Mouse (Mus musculus): ENCODE measurements around the gene Msh5. TPM values are rescaled to one million over a fixed set of nuclear protein-coding genes. Genes with fewer than 3 reads are reported as not detected.

Msh5 gene
- polyA plus RNA-seq, 1 experiment from 2014 or later, result 5.2 TPM

Other genes starting within 250 kb of the Msh5 start
- not detected in 2 replicates for gene Cyp21a1, start 242.2 kb downstream of the Msh5 start, polyA plus RNA-seq (2016; fragmentation: Nextera tagmentation; extraction: Ambion mirVana)
- gene Stk19, start 209.8 kb downstream of the Msh5 start, polyA plus RNA-seq (2016; fragmentation: Nextera tagmentation; extraction: Ambion mirVana), result 23.3 and 28.6 TPM in 2 replicates
- gene Dxo, start 209.7 kb downstream of the Msh5 start, polyA plus RNA-seq (2016; fragmentation: Nextera tagmentation; extraction: Ambion mirVana), result 77.5 and 83.5 TPM in 2 replicates
- gene Skiv2l, start 196.5 kb downstream of the Msh5 start, polyA plus RNA-seq (2016; fragmentation: Nextera tagmentation; extraction: Ambion mirVana), result 57.5 and 65.0 TPM in 2 replicates
- gene Nelfe, start 196.4 kb downstream of the Msh5 start, polyA plus RNA-seq (2016; fragmentation: Nextera tagmentation; extraction: Ambion mirVana), result 151 and 155 TPM in 2 replicates
- 2.1 and 2.5 TPM in 2 replicates for gene Cfb, start 184.2 kb downstream of the Msh5 start, polyA plus RNA-seq (2016; fragmentation: Nextera tagmentation; extraction: Ambion mirVana)
- 6.2 and 6.3 TPM in 2 replicates for gene Zbtb12, start 167.3 kb downstream of the Msh5 start, polyA plus RNA-seq (2016; fragmentation: Nextera tagmentation; extraction: Ambion mirVana)
- gene Gm20547, start 164.7 kb downstream of the Msh5 start, polyA plus RNA-seq (2016; fragmentation: Nextera tagmentation; extraction: Ambion mirVana), result 0.06 TPM in 1 of 2 replicates, not detected in the other
- gene C2, start 148.5 kb downstream of the Msh5 start, polyA plus RNA-seq (2016; fragmentation: Nextera tagmentation; extraction: Ambion mirVana), result 0.29 and 0.40 TPM in 2 replicates
- 109 and 116 TPM in 2 replicates for gene Ehmt2, start 148.3 kb downstream of the Msh5 start, polyA plus RNA-seq (2016; fragmentation: Nextera tagmentation; extraction: Ambion mirVana)
- not detected in 2 replicates for gene Slc44a4, start 132.3 kb downstream of the Msh5 start, polyA plus RNA-seq (2016; fragmentation: Nextera tagmentation; extraction: Ambion mirVana)
- 14.6 and 16.1 TPM in 2 replicates for gene Neu1, start 115.5 kb downstream of the Msh5 start, polyA plus RNA-seq (2016; fragmentation: Nextera tagmentation; extraction: Ambion mirVana)
- gene Hspa1b, start 87.5 kb downstream of the Msh5 start, polyA plus RNA-seq (2016; fragmentation: Nextera tagmentation; extraction: Ambion mirVana), result 0.08 and 0.14 TPM in 2 replicates
- gene Gm20481, start 76.8 kb downstream of the Msh5 start, polyA plus RNA-seq (2016; fragmentation: Nextera tagmentation; extraction: Ambion mirVana), result not detected in 2 replicates
- 1.1 and 1.4 TPM in 2 replicates for gene Hspa1a, start 74.6 kb downstream of the Msh5 start, polyA plus RNA-seq (2016; fragmentation: Nextera tagmentation; extraction: Ambion mirVana)
- gene Hspa1l, start 74.0 kb downstream of the Msh5 start, polyA plus RNA-seq (2016; fragmentation: Nextera tagmentation; extraction: Ambion mirVana), result 0.58 and 0.85 TPM in 2 replicates
- gene Lsm2, start 64.9 kb downstream of the Msh5 start, polyA plus RNA-seq (2016; fragmentation: Nextera tagmentation; extraction: Ambion mirVana), result 320 and 365 TPM in 2 replicates
- gene Vars, start 45.8 kb downstream of the Msh5 start, polyA plus RNA-seq (2016; fragmentation: Nextera tagmentation; extraction: Ambion mirVana), result 222 and 267 TPM in 2 replicates
- gene Vwa7, start 30.2 kb downstream of the Msh5 start, polyA plus RNA-seq (2016; fragmentation: Nextera tagmentation; extraction: Ambion mirVana), result 0.15 and 0.23 TPM in 2 replicates
- 1.2 and 1.4 TPM in 2 replicates for gene Sapcd1, start 18.7 kb downstream of the Msh5 start, polyA plus RNA-seq (2016; fragmentation: Nextera tagmentation; extraction: Ambion mirVana)
- 174 and 186 TPM in 2 replicates for gene Clic1, start 3.2 kb upstream of the Msh5 start, polyA plus RNA-seq (2016; fragmentation: Nextera tagmentation; extraction: Ambion mirVana)
- gene Ddah2, start 12.3 kb upstream of the Msh5 start, polyA plus RNA-seq (2016; fragmentation: Nextera tagmentation; extraction: Ambion mirVana), result 453 and 568 TPM in 2 replicates
- gene Ly6g6c, start 18.6 kb upstream of the Msh5 start, polyA plus RNA-seq (2016; fragmentation: Nextera tagmentation; extraction: Ambion mirVana), result not detected in 2 replicates
- gene Mpig6b, start 19.4 kb upstream of the Msh5 start, polyA plus RNA-seq (2016; fragmentation: Nextera tagmentation; extraction: Ambion mirVana), result 0.36 and 0.46 TPM in 2 replicates
- 0.81 and 0.95 TPM in 2 replicates for gene Ly6g6e, start 30.2 kb upstream of the Msh5 start, polyA plus RNA-seq (2016; fragmentation: Nextera tagmentation; extraction: Ambion mirVana)
- 0.80 and 1.1 TPM in 2 replicates for gene Ly6g6d, start 31.3 kb upstream of the Msh5 start, polyA plus RNA-seq (2016; fragmentation: Nextera tagmentation; extraction: Ambion mirVana)
- 0.56 and 0.66 TPM in 2 replicates for gene Ly6g6f, start 38.9 kb upstream of the Msh5 start, polyA plus RNA-seq (2016; fragmentation: Nextera tagmentation; extraction: Ambion mirVana)
- gene Abhd16a, start 42.5 kb upstream of the Msh5 start, polyA plus RNA-seq (2016; fragmentation: Nextera tagmentation; extraction: Ambion mirVana), result 53.3 and 63.6 TPM in 2 replicates
- gene Ly6g5c, start 61.5 kb upstream of the Msh5 start, polyA plus RNA-seq (2016; fragmentation: Nextera tagmentation; extraction: Ambion mirVana), result not detected in 2 replicates
- 1.4 and 1.7 TPM in 2 replicates for gene Ly6g5b, start 68.7 kb upstream of the Msh5 start, polyA plus RNA-seq (2016; fragmentation: Nextera tagmentation; extraction: Ambion mirVana)
- 33.9 and 35.8 TPM in 2 replicates for gene Gpank1, start 74.7 kb upstream of the Msh5 start, polyA plus RNA-seq (2016; fragmentation: Nextera tagmentation; extraction: Ambion mirVana)
- 299 and 317 TPM in 2 replicates for gene Csnk2b, start 75.3 kb upstream of the Msh5 start, polyA plus RNA-seq (2016; fragmentation: Nextera tagmentation; extraction: Ambion mirVana)
- 8.4 and 8.5 TPM in 2 replicates for gene D17H6S53E, start 79.6 kb upstream of the Msh5 start, polyA plus RNA-seq (2016; fragmentation: Nextera tagmentation; extraction: Ambion mirVana)
- gene Apom, start 85.3 kb upstream of the Msh5 start, polyA plus RNA-seq (2016; fragmentation: Nextera tagmentation; extraction: Ambion mirVana), result 0.39 and 0.56 TPM in 2 replicates
- gene Bag6, start 88.4 kb upstream of the Msh5 start, polyA plus RNA-seq (2016; fragmentation: Nextera tagmentation; extraction: Ambion mirVana), result 74.2 and 74.7 TPM in 2 replicates
- gene Prrc2a, start 118.2 kb upstream of the Msh5 start, polyA plus RNA-seq (2016; fragmentation: Nextera tagmentation; extraction: Ambion mirVana), result 213 and 229 TPM in 2 replicates
- gene Aif1, start 129.3 kb upstream of the Msh5 start, polyA plus RNA-seq (2016; fragmentation: Nextera tagmentation; extraction: Ambion mirVana), result 1.5 and 1.8 TPM in 2 replicates
- gene Lst1, start 141.7 kb upstream of the Msh5 start, polyA plus RNA-seq (2016; fragmentation: Nextera tagmentation; extraction: Ambion mirVana), result 1.6 and 2.0 TPM in 2 replicates
- gene Ltb, start 147.7 kb upstream of the Msh5 start, polyA plus RNA-seq (2016; fragmentation: Nextera tagmentation; extraction: Ambion mirVana), result 0.38 and 0.45 TPM in 2 replicates
- gene Tnf, start 155.3 kb upstream of the Msh5 start, polyA plus RNA-seq (2016; fragmentation: Nextera tagmentation; extraction: Ambion mirVana), result 0.14 TPM in 1 of 2 replicates, not detected in the other
- not detected in 2 replicates for gene Lta, start 158.6 kb upstream of the Msh5 start, polyA plus RNA-seq (2016; fragmentation: Nextera tagmentation; extraction: Ambion mirVana)
- 0.30 and 0.33 TPM in 2 replicates for gene Gm16181, start 174.1 kb upstream of the Msh5 start, polyA plus RNA-seq (2016; fragmentation: Nextera tagmentation; extraction: Ambion mirVana)
- 4.5 and 5.2 TPM in 2 replicates for gene Atp6v1g2, start 186.9 kb upstream of the Msh5 start, polyA plus RNA-seq (2016; fragmentation: Nextera tagmentation; extraction: Ambion mirVana)
- gene Nfkbil1, start 189.0 kb upstream of the Msh5 start, polyA plus RNA-seq (2016; fragmentation: Nextera tagmentation; extraction: Ambion mirVana), result 10.7 and 12.1 TPM in 2 replicates
- 749 and 792 TPM in 2 replicates for gene Ddx39b, start 195.0 kb upstream of the Msh5 start, polyA plus RNA-seq (2016; fragmentation: Nextera tagmentation; extraction: Ambion mirVana)
- 21.4 and 23.1 TPM in 2 replicates for gene H2-D1, start 216.0 kb upstream of the Msh5 start, polyA plus RNA-seq (2016; fragmentation: Nextera tagmentation; extraction: Ambion mirVana)